Mouse (Mus musculus) kidney, embryonic 15.5 days (tissue): ENCODE data around the gene Colq. TPM values are rescaled to one million over a fixed set of nuclear protein-coding genes. Genes with fewer than 3 reads are reported as not detected.

Experiments used
- ATAC-seq: fragments of 200-750 bp; cut with Nextera tagmentation; replicated peaks from 2 replicates; pipeline ENCODE4 v1.8.0; 2017; ENCODE audit warnings: moderate TSS enrichment; ENCODE audit not compliant: low FRiP score
- H3K27ac ChIP-seq: fragments of 300-500 bp; sonication (generic); 2 replicates; pipeline ENCODE4 v1.5.1; 2015; ENCODE audit warnings: mild to moderate bottlenecking, inconsistent platforms
- H3K27me3 ChIP-seq: fragments of 300-500 bp; sonication (generic); 2 replicates; pipeline ENCODE4 v1.6.1; 2015; ENCODE audit warnings: inconsistent platforms
- H3K36me3 ChIP-seq: fragments of 300-500 bp; sonication (generic); 2 replicates; pipeline ENCODE4 v1.6.1; 2015; ENCODE audit warnings: inconsistent platforms
- H3K4me1 ChIP-seq: fragments of 300-500 bp; sonication (generic); 2 replicates; pipeline ENCODE4 v1.6.1; 2015; ENCODE audit warnings: inconsistent platforms
- H3K4me2 ChIP-seq: fragments of 300-500 bp; sonication (generic); 2 replicates; pipeline ENCODE4 v1.6.1; 2015; ENCODE audit warnings: moderate library complexity, mild to moderate bottlenecking, inconsistent platforms
- H3K4me3 ChIP-seq: fragments of 300-500 bp; sonication (generic); replicated peaks from 2 replicates; pipeline ENCODE4 v1.5.1; 2015; ENCODE audit warnings: mild to moderate bottlenecking, inconsistent platforms
- H3K9ac ChIP-seq: fragments of 300-500 bp; sonication (generic); 2 replicates; pipeline ENCODE4 v1.6.1; 2015; ENCODE audit warnings: mild to moderate bottlenecking, inconsistent platforms
- H3K9me3 ChIP-seq: fragments of 300-500 bp; sonication (generic); replicated peaks from 2 replicates; pipeline ENCODE4 v1.6.1; 2016; ENCODE audit warnings: inconsistent platforms
- WGBS: fragments of 180-500 bp; shearing (Covaris S2); methylation state at CpG from one replicate; pipeline ENCODE4 v1.1.7; 2015; ENCODE audit warnings: mixed read lengths; 5-methylcytosine and 5-hydroxymethylcytosine counted together
- polyA plus RNA-seq: library from polyadenylated mRNA; unstranded; fragments of >200 nt; fragmentation: Nextera tagmentation; extraction: Ambion mirVana; gene quantifications from 2 replicates; pipeline ENCODE4 v1.2.1, GENCODE M21; 2015

The Colq gene
- polyA plus RNA-seq, 1 experiment from 2014 or later = 2.5 TPM

GRCm38 (mm10) chr14:31572561-31573175 is 18.5 kb downstream of the Colq start:
- Histone ChIP-seq H3K9ac (no peak overlapping the region), H3K27ac (no peak overlapping the region)
- WGBS = 72% methylated on average over 9 of the region's 9 CpGs

GRCm38 (mm10) chr14:31571419-31571818 is 19.7 kb downstream of the Colq start:
- Histone ChIP-seq H3K4me3 (no peak overlapping the region), H3K4me1 (0 out of 2 replicates have a peak, but pooled peaks cover 3% of the 10 kb centered on the region), H3K9ac (no peak overlapping the region), H3K9me3 (no peaks in the 10 kb centered on the region), H3K4me2 (no peak overlapping the region), H3K27me3 (0 out of 2 replicates have a peak, but pooled peaks cover 3% of the 10 kb centered on the region), H3K36me3 (no peaks in the 10 kb centered on the region), H3K27ac (no peak overlapping the region)
- WGBS = 91% methylated on average over 5 of the region's 5 CpGs
- no peak for ATAC-seq

More at GRCm38 (mm10) chr14:31572561-31573175, 18.5 kb downstream of the Colq start:
- 0 out of 2 replicates have a peak, but pooled peaks cover 5% of the 10 kb centered on the region for H3K4me1 ChIP-seq
- H3K4me2 ChIP-seq = no peak overlapping the region
- 0 out of 2 replicates have a peak, but pooled peaks cover 3% of the 10 kb centered on the region for H3K27me3 ChIP-seq
- no peak for ATAC-seq
- H3K9me3 ChIP-seq = no peaks in the 10 kb centered on the region
- H3K4me3 ChIP-seq = no peak overlapping the region
- no peaks in the 10 kb centered on the region for H3K36me3 ChIP-seq

- Histone ChIP-seq H3K9ac (no peak overlapping the region), H3K27ac (no peak overlapping the region), H3K36me3 (no peaks in the 10 kb centered on the region), H3K4me3 (no peak overlapping the region), H3K27me3 (0 out of 2 replicates have a peak, but pooled peaks cover 3% of the 10 kb centered on the region), H3K9me3 (no peaks in the 10 kb centered on the region), H3K4me1 (peaks cover 11% of the 10 kb centered on the region), H3K4me2 (no peak overlapping the region)
- WGBS = 59% methylated on average over 6 of the region's 6 CpGs
- ATAC-seq = no peak
These were observed 20.8 kb downstream of the Colq start for GRCm38 (mm10) chr14:31570131-31570951.

GRCm38 (mm10) chr14:31569151-31569631 is 22.0 kb downstream of the Colq start:
- H3K4me3 ChIP-seq = no peak overlapping the region
- H3K27me3 ChIP-seq = 0 out of 2 replicates have a peak, but pooled peaks cover 3% of the 10 kb centered on the region
- no peak overlapping the region for H3K9ac ChIP-seq
- no peak for ATAC-seq
- H3K4me2 ChIP-seq = no peak overlapping the region
- no peaks in the 10 kb centered on the region for H3K36me3 ChIP-seq
- H3K27ac ChIP-seq = no peak overlapping the region
- H3K4me1 ChIP-seq = peaks cover 22% of the 10 kb centered on the region
- no peaks in the 10 kb centered on the region for H3K9me3 ChIP-seq
- WGBS = 59% methylated on average over 7 of the region's 7 CpGs

GRCm38 (mm10) chr14:31565478-31566212 is 25.5 kb downstream of the Colq start:
- ATAC-seq = peak; percentile 64
- no peaks in the 10 kb centered on the region for H3K9me3 ChIP-seq
- no peak overlapping the region for H3K4me3 ChIP-seq
- no peak overlapping the region for H3K4me2 ChIP-seq
- no peak overlapping the region for H3K9ac ChIP-seq
- H3K4me1 ChIP-seq = peaks cover 33% of the 10 kb centered on the region
- peaks cover 3% of the 10 kb centered on the region; the same call in 1 of the 2 replicates for H3K27me3 ChIP-seq
- H3K27ac ChIP-seq = peak overlapping the region; percentile 91
- 30% methylated on average over 9 of the region's 9 CpGs for WGBS
- no peaks in the 10 kb centered on the region for H3K36me3 ChIP-seq

GRCm38 (mm10) chr14:31564452-31565179 is 26.5 kb downstream of the Colq start:
- 13% methylated on average over 6 of the region's 6 CpGs for WGBS
- H3K4me2 ChIP-seq = no peak overlapping the region
- H3K27me3 ChIP-seq = no peaks in the 10 kb centered on the region; the same call in 1 of the 2 replicates
- peak; percentile 81 for ATAC-seq
- no peak overlapping the region for H3K9ac ChIP-seq
- no peaks in the 10 kb centered on the region for H3K9me3 ChIP-seq
- peak overlapping the region; percentile 91 for H3K27ac ChIP-seq
- no peak overlapping the region for H3K4me3 ChIP-seq
- H3K4me1 ChIP-seq = peaks cover 35% of the 10 kb centered on the region
- H3K36me3 ChIP-seq = no peaks in the 10 kb centered on the region

GRCm38 (mm10) chr14:31560886-31561285 is 30.3 kb downstream of the Colq start:
- Histone ChIP-seq H3K4me1 (peaks cover 53% of the 10 kb centered on the region), H3K9ac (no peak overlapping the region), H3K9me3 (no peaks in the 10 kb centered on the region), H3K27ac (peak overlapping the region; percentile 41; the same call in 1 of the 2 replicates), H3K4me3 (no peak overlapping the region), H3K36me3 (no peaks in the 10 kb centered on the region), H3K27me3 (peaks cover 3% of the 10 kb centered on the region), H3K4me2 (no peak overlapping the region)
- no peak for ATAC-seq
- 18% methylated on average over 5 of the region's 5 CpGs for WGBS

GRCm38 (mm10) chr14:31559216-31559615 is 31.9 kb downstream of the Colq start:
- H3K4me3 ChIP-seq = no peak overlapping the region
- no peak overlapping the region for H3K27ac ChIP-seq
- H3K4me1 ChIP-seq = peaks cover 42% of the 10 kb centered on the region
- no peaks in the 10 kb centered on the region for H3K36me3 ChIP-seq
- no peak overlapping the region for H3K4me2 ChIP-seq
- ATAC-seq = no peak
- WGBS = 51% methylated on average over 5 of the region's 5 CpGs
- no peaks in the 10 kb centered on the region for H3K9me3 ChIP-seq
- peaks cover 3% of the 10 kb centered on the region for H3K27me3 ChIP-seq
- no peak overlapping the region for H3K9ac ChIP-seq

- 0 out of 2 replicates have a peak, but pooled peaks have one; percentile 17 for ATAC-seq
- no peaks in the 10 kb centered on the region for H3K36me3 ChIP-seq
- WGBS = 45% methylated on average over 9 of the region's 9 CpGs
- peaks cover 37% of the 10 kb centered on the region for H3K4me1 ChIP-seq
- H3K27ac ChIP-seq = peak overlapping the region; percentile 62; the same call in 1 of the 2 replicates
- no peak overlapping the region for H3K4me3 ChIP-seq
- no peaks in the 10 kb centered on the region for H3K9me3 ChIP-seq
- H3K27me3 ChIP-seq = peaks cover 3% of the 10 kb centered on the region
- H3K9ac ChIP-seq = no peak overlapping the region
- H3K4me2 ChIP-seq = peak overlapping the region; percentile 6; the same call in 1 of the 2 replicates
These were observed 33.4 kb downstream of the Colq start for GRCm38 (mm10) chr14:31557784-31558183.

GRCm38 (mm10) chr14:31557273-31557672 is 33.9 kb downstream of the Colq start:
- H3K27ac ChIP-seq = no peak overlapping the region
- H3K9me3 ChIP-seq = no peaks in the 10 kb centered on the region

More at GRCm38 (mm10) chr14:31557273-31557672, 33.9 kb downstream of the Colq start:
- H3K36me3 ChIP-seq = no peaks in the 10 kb centered on the region
- H3K4me2 ChIP-seq = 0 out of 2 replicates have a peak overlapping the region, but pooled peaks have one; percentile 3
- H3K27me3 ChIP-seq = peaks cover 3% of the 10 kb centered on the region
- no peak overlapping the region for H3K9ac ChIP-seq
- 49% methylated on average over 8 of the region's 8 CpGs for WGBS
- peaks cover 37% of the 10 kb centered on the region for H3K4me1 ChIP-seq
- H3K4me3 ChIP-seq = no peak overlapping the region
- peak; percentile 58; the same call in 1 of the 2 replicates for ATAC-seq
